Mouse (Mus musculus): ENCODE data around the gene Pth2. TPM values are rescaled to one million over a fixed set of nuclear protein-coding genes. Genes with fewer than 3 reads are reported as not detected.
"Not testable (repeated sequence)": the region's sequence is repeated elsewhere in the genome, so short reads cannot be mapped to it uniquely, and the experiment has no call there.

Pth2 gene
- total RNA-seq, 2 experiments from 2014 or later: not detected

GRCm38 (mm10) chr7:45164833-45165232, 16.0 kb upstream of the Pth2 start:
- Histone ChIP-seq H3K4me3 (peak overlapping the region; percentile 69), H3K27ac (peak overlapping the region; percentile 96)
- intact Hi-C loops (cut with DNase I): no loop called here
- peak in 1 of 2 experiments; percentile 36 for DNase-seq (ENCODE audit: extremely low spot score in 1 of 2, low spot score in 2 of 2)
- no peak for TF ChIP-seq CTCF (IDR thresholded peaks at IDR 0.05)

GRCm38 (mm10) chr7:45165701-45166100, 15.1 kb upstream of the Pth2 start:
- Histone ChIP-seq H3K27ac (peak overlapping the region; percentile 96), H3K4me3 (peak overlapping the region; percentile 69)
- intact Hi-C loops (cut with DNase I): loop anchor here (1.0 kb wide), 1 partner anchor 86 kb away; no protein-coding TSS in a partner anchor
- no peak for DNase-seq (ENCODE audit: extremely low spot score in 1 of 2, low spot score in 2 of 2)
- TF ChIP-seq CTCF (IDR thresholded peaks at IDR 0.05): no peak

GRCm38 (mm10) chr7:45166950-45167401, 13.8 kb upstream of the Pth2 start:
- TF ChIP-seq CTCF (IDR thresholded peaks at IDR 0.05): no peak
- DNase-seq (ENCODE audit: extremely low spot score in 1 of 2, low spot score in 2 of 2): peak in 1 of 2 experiments; percentile 58
- Histone ChIP-seq H3K27ac (peak overlapping the region; percentile 96), H3K4me3 (peak overlapping the region; percentile 69)
- intact Hi-C loops (cut with DNase I): loop anchor here (1.0 kb wide), 1 partner anchor 84 kb away; no protein-coding TSS in a partner anchor

GRCm38 (mm10) chr7:45167761-45168445, 12.9 kb upstream of the Pth2 start:
- intact Hi-C loops (cut with DNase I): loop anchor here (2.0 kb wide), 1 partner anchor 89 kb away; no protein-coding TSS in a partner anchor
- peak overlapping the region; percentile 43 for H3K4me3 ChIP-seq
- DNase-seq (ENCODE audit: extremely low spot score in 1 of 2, low spot score in 2 of 2): peak in 1 of 2 experiments; percentile 65
- TF ChIP-seq CTCF (IDR thresholded peaks at IDR 0.05): no peak
- H3K27ac ChIP-seq: peak overlapping the region; percentile 93

GRCm38 (mm10) chr7:45168656-45169055, 12.1 kb upstream of the Pth2 start:
- Histone ChIP-seq H3K27ac (peak overlapping the region; percentile 93), H3K4me3 (peak overlapping the region; percentile 43)
- no peak for TF ChIP-seq CTCF (IDR thresholded peaks at IDR 0.05)
- DNase-seq (ENCODE audit: extremely low spot score in 1 of 2, low spot score in 2 of 2): no peak
- intact Hi-C loops (cut with DNase I): loop anchor here (2.0 kb wide), 1 partner anchor 88 kb away; no protein-coding TSS in a partner anchor

- TF ChIP-seq CTCF (IDR thresholded peaks at IDR 0.05): no peak
- H3K27ac ChIP-seq: peak overlapping the region; percentile 93
- no peak overlapping the region for H3K4me3 ChIP-seq
- intact Hi-C loops (cut with DNase I): loop anchor here (2.0 kb wide), 1 partner anchor 87 kb away; no protein-coding TSS in a partner anchor
- DNase-seq (ENCODE audit: extremely low spot score in 1 of 2, low spot score in 2 of 2): peak in 1 of 2 experiments; percentile 58
Measured at GRCm38 (mm10) chr7:45169495-45169894, 11.3 kb upstream of the Pth2 start.

- peak; percentile 67 for TF ChIP-seq CTCF (IDR thresholded peaks at IDR 0.05)
- Histone ChIP-seq H3K4me3 (no peak overlapping the region), H3K27ac (no peak overlapping the region)
- no peak for DNase-seq (ENCODE audit: extremely low spot score in 1 of 2, low spot score in 2 of 2)
- intact Hi-C loops (cut with DNase I): no loop called here
Measured at GRCm38 (mm10) chr7:45172974-45173373, 7.8 kb upstream of the Pth2 start.

GRCm38 (mm10) chr7:45173772-45174171, 7.0 kb upstream of the Pth2 start:
- H3K27ac ChIP-seq; intact Hi-C loops (cut with DNase I); H3K4me3 ChIP-seq; DNase-seq (ENCODE audit: extremely low spot score in 1 of 2, low spot score in 2 of 2): not testable (repeated sequence)
- TF ChIP-seq CTCF (IDR thresholded peaks at IDR 0.05): peak; percentile 50

GRCm38 (mm10) chr7:45174567-45175280, 6.1 kb upstream of the Pth2 start:
- DNase-seq (ENCODE audit: extremely low spot score in 1 of 2, low spot score in 2 of 2): no peak
- TF ChIP-seq CTCF (IDR thresholded peaks at IDR 0.05): no peak
- no peak overlapping the region for H3K4me3 ChIP-seq
- intact Hi-C loops (cut with DNase I): no loop called here
- peak overlapping the region; percentile 50; the same call in 1 of the 2 replicates for H3K27ac ChIP-seq

- no peak for TF ChIP-seq CTCF (IDR thresholded peaks at IDR 0.05)
Measured at GRCm38 (mm10) chr7:45175398-45175797, 5.4 kb upstream of the Pth2 start.

GRCm38 (mm10) chr7:45175929-45176328, 4.9 kb upstream of the Pth2 start:
- TF ChIP-seq CTCF (IDR thresholded peaks at IDR 0.05): no peak
- Histone ChIP-seq H3K4me3 (no peak overlapping the region), H3K27ac (no peak overlapping the region)
- DNase-seq (ENCODE audit: extremely low spot score in 1 of 2, low spot score in 2 of 2): no peak
- intact Hi-C loops (cut with DNase I): no loop called here

More at GRCm38 (mm10) chr7:45175398-45175797, 5.4 kb upstream of the Pth2 start:
- no peak for DNase-seq (ENCODE audit: extremely low spot score in 1 of 2, low spot score in 2 of 2)
- H3K4me3 ChIP-seq: no peak overlapping the region
- intact Hi-C loops (cut with DNase I): no loop called here
- H3K27ac ChIP-seq: no peak overlapping the region

- 0 out of 2 replicates have a peak overlapping the region, but pooled peaks have one; percentile 15 for H3K27ac ChIP-seq
- H3K4me3 ChIP-seq: no peak overlapping the region
- intact Hi-C loops (cut with DNase I): no loop called here
- no peak for TF ChIP-seq CTCF (IDR thresholded peaks at IDR 0.05)
- DNase-seq (ENCODE audit: extremely low spot score in 1 of 2, low spot score in 2 of 2): no peak
Measured at GRCm38 (mm10) chr7:45176356-45176755, 4.4 kb upstream of the Pth2 start.

Measured in left cerebral cortex, adult 2 months (tissue).